In the genomic region with DNA sequence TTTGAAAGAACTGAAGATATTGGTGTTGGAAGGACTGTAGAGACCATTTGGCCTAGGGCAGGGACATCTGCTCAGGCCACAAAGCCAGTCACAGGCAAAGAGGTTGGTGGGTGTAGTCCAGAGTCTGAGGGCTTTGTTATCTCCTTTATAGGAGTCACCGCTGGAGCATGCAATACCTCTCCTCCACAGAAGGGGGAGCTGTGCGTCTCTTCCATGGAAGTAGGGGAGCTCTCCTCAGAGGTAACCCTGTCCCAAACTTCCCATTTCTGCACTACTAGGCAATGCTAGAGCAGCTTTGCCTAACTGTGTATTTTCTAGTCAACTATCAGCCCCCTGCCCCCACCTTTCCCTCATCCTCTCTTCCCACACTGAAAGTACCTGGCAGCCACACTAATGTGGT, we compare ENCODE assay signal across 8 mouse cellular contexts.
A peak's percentile ranks its signal among the peaks of the same experiment; 100 is the strongest.
DNase-seq lines count a peak whose midpoint lies in the region; ATAC-seq and TF ChIP-seq lines count a peak whose summit lies in the region.

No protein-coding gene starts in this region.

- peaks cover 6% of the 10 kb centered on the region for H3K4me1 ChIP-seq in heart, postnatal 0 days (ENCODE audit: control insufficient read depth, insufficient read depth)
- peaks cover 2% of the 10 kb centered on the region; the same call in 1 of the 2 replicates for H3K4me1 ChIP-seq in spleen, adult 2 months (ENCODE audit: control insufficient read depth, insufficient read depth, insufficient read length)
- H3K4me1 ChIP-seq in limb, embryonic 10.5 days: peaks cover 4% of the 10 kb centered on the region; the same call in 1 of the 2 replicates

- H3K27ac ChIP-seq in heart, postnatal 0 days (ENCODE audit: low read depth): no peak overlapping the region
- no peak overlapping the region for H3K27ac ChIP-seq in spleen, adult 2 months (ENCODE audit: insufficient read depth, low read length)
- H3K27ac ChIP-seq in limb, embryonic 10.5 days: no peak overlapping the region

- H3K4me2 ChIP-seq in heart, postnatal 0 days (ENCODE audit: low read depth, low read length): no peak overlapping the region

- no peak for DNase-seq in heart, postnatal 0 days (ENCODE audit: low spot score)
- no peak for DNase-seq in heart, postnatal 25 days (ENCODE audit: low spot score)
- peak in 1 of 2 experiments; percentile 19 for DNase-seq in spleen, adult 2 months (ENCODE audit: low read depth in 1 of 2, low spot score in 2 of 2)
- DNase-seq in spleen, postnatal 4 days (ENCODE audit: low spot score in 2 of 2): no peak
- peak; percentile 37 for DNase-seq in limb, embryonic 10.5 days (ENCODE audit: low spot score)
- DNase-seq in thymus, postnatal 36 days: peak; percentile 18 to 35
- no peak for DNase-seq in heart, adult 18-20 months

- H3K27me3 ChIP-seq in heart, postnatal 0 days (ENCODE audit: control insufficient read depth, insufficient read depth, low read length): no peaks in the 10 kb centered on the region
- no peaks in the 10 kb centered on the region for H3K27me3 ChIP-seq in spleen, adult 2 months (ENCODE audit: control insufficient read depth, insufficient read depth, low read length)
- H3K27me3 ChIP-seq in limb, embryonic 10.5 days (ENCODE audit: low read depth, poor library complexity, severe bottlenecking): no peaks in the 10 kb centered on the region

- WGBS in heart, postnatal 0 days: 68% methylated on average over 2 of the region's 2 CpGs
- 51% methylated on average over 2 of the region's 2 CpGs for WGBS in spleen, adult 2 months
- 53% methylated on average over 2 of the region's 2 CpGs for WGBS in limb, embryonic 10.5 days

- intact Hi-C loops in heart, postnatal 25 days (cut with DNase I): no loop called here

- peak; percentile 32; the same call in 1 of the 2 replicates for TF ChIP-seq CTCF in heart, postnatal 0 days (IDR thresholded peaks at IDR 0.05; ENCODE audit: low read depth)
- TF ChIP-seq CTCF in spleen, adult 2 months (IDR thresholded peaks at IDR 0.05; ENCODE audit: extremely low read depth, insufficient read depth, insufficient read length, insufficient replicate concordance): peak; percentile 46; the same call in 1 of the 2 replicates

- no peaks in the 10 kb centered on the region for H3K36me3 ChIP-seq in heart, postnatal 0 days (replicated peaks; ENCODE audit: control insufficient read depth, insufficient read depth, low read length)
- H3K36me3 ChIP-seq in spleen, adult 2 months (ENCODE audit: control insufficient read depth, insufficient read depth, low read length): no peaks in the 10 kb centered on the region
- H3K36me3 ChIP-seq in limb, embryonic 10.5 days: no peaks in the 10 kb centered on the region

- no peak for TF ChIP-seq POLR2A in spleen, adult 2 months (IDR thresholded peaks at IDR 0.05; ENCODE audit: low read depth, low read length)

- no peak for ATAC-seq in heart, postnatal 0 days (ENCODE audit: insufficient read depth, low read depth)
- ATAC-seq in inflammation-experienced regulatory T-cells, adult 6 months: no peak

- H3K9me3 ChIP-seq in heart, postnatal 0 days (replicated peaks; ENCODE audit: control insufficient read depth, low read length): no peaks in the 10 kb centered on the region
- no peaks in the 10 kb centered on the region for H3K9me3 ChIP-seq in limb, embryonic 10.5 days (replicated peaks)

- no peak overlapping the region for H3K4me3 ChIP-seq in heart, postnatal 0 days (ENCODE audit: low read depth, low read length)
- H3K4me3 ChIP-seq in spleen, adult 2 months (ENCODE audit: extremely low read depth, insufficient read depth, insufficient read length): no peak overlapping the region
- H3K4me3 ChIP-seq in limb, embryonic 10.5 days: no peak overlapping the region

- TF ChIP-seq EP300 in heart, postnatal 0 days (IDR thresholded peaks at IDR 0.05; ENCODE audit: low read depth): no peak

- no peak overlapping the region for H3K9ac ChIP-seq in heart, postnatal 0 days (replicated peaks; ENCODE audit: low read depth, low read length)

Comparison
In these comparisons a context has a peak if more than half of its experiments do, and no peak if none do; other contexts are left out.
1. DNase-seq: peak in limb, embryonic 10.5 days (single experiment) and thymus, postnatal 36 days (2 of 2); none in heart, postnatal 0 days (single experiment), heart, postnatal 25 days (single experiment), spleen, postnatal 4 days (0 of 2) and heart, adult 18-20 months (0 of 2).